Mouse (Mus musculus) brain, embryonic 18.5 days (tissue): ENCODE measurements at regions not wholly inside any gene's neighbourhood (a gene's known extent, or its start where the extent isn't known, plus 50 kb on each side); places are given as distances from the start of the nearest gene placed in this dataset.
A peak's percentile ranks its signal among the peaks of the same experiment; 100 is the strongest.

Experiments used
- DNase-seq: peaks from one replicate; pipeline ENCODE4 v3.0.0-alpha.2; 2012; ENCODE audit warnings: low read depth, low spot score

GRCm38 (mm10) chr16:5673372-5673960 is 211.7 kb upstream of the Rbfox1 start:
- DNase-seq = no peak

- DNase-seq = no peak
These were observed 212.3 kb upstream of the Rbfox1 start for GRCm38 (mm10) chr16:5672871-5673270.

- no peak for DNase-seq
These were observed 216.7 kb upstream of the Rbfox1 start for GRCm38 (mm10) chr16:5668403-5668967.

GRCm38 (mm10) chr16:5661918-5662317 is 223.2 kb upstream of the Rbfox1 start:
- DNase-seq = no peak

- no peak for DNase-seq
These were observed 233.6 kb upstream of the Rbfox1 start for GRCm38 (mm10) chr16:5651551-5651950.

- DNase-seq = no peak
These were observed 234.2 kb upstream of the Rbfox1 start for GRCm38 (mm10) chr16:5651002-5651401.

GRCm38 (mm10) chr16:5639956-5640355 is 245.2 kb upstream of the Rbfox1 start:
- DNase-seq = no peak

GRCm38 (mm10) chr16:5629996-5630395 is 255.2 kb upstream of the Rbfox1 start:
- peak; percentile 57 for DNase-seq

GRCm38 (mm10) chr16:5627910-5628309 is 257.2 kb upstream of the Rbfox1 start:
- no peak for DNase-seq

- DNase-seq = no peak
These were observed 257.8 kb upstream of the Rbfox1 start for GRCm38 (mm10) chr16:5627117-5627909.

GRCm38 (mm10) chr16:5625159-5625558 is 260.0 kb upstream of the Rbfox1 start:
- no peak for DNase-seq

- no peak for DNase-seq
These were observed 264.6 kb upstream of the Rbfox1 start for GRCm38 (mm10) chr16:5620566-5620965.

GRCm38 (mm10) chr16:5616356-5616755 is 268.8 kb upstream of the Rbfox1 start:
- DNase-seq = no peak

- DNase-seq = peak; percentile 32
These were observed 289.8 kb upstream of the Rbfox1 start for GRCm38 (mm10) chr16:5595359-5595758.

- DNase-seq = no peak
These were observed 306.8 kb upstream of the Rbfox1 start for GRCm38 (mm10) chr16:5578333-5578732.

- no peak for DNase-seq
These were observed 312.4 kb upstream of the Rbfox1 start for GRCm38 (mm10) chr16:5572780-5573179.

GRCm38 (mm10) chr16:5570619-5571018 is 314.5 kb upstream of the Rbfox1 start:
- DNase-seq = no peak

GRCm38 (mm10) chr16:5569101-5569500 is 313.3 kb upstream of the Eef2kmt start:
- DNase-seq = no peak

- DNase-seq = no peak
These were observed 293.2 kb upstream of the Eef2kmt start for GRCm38 (mm10) chr16:5549026-5549425.

GRCm38 (mm10) chr16:5548602-5549001 is 292.8 kb upstream of the Eef2kmt start:
- no peak for DNase-seq

- no peak for DNase-seq
These were observed 291.0 kb upstream of the Eef2kmt start for GRCm38 (mm10) chr16:5546808-5547207.

- no peak for DNase-seq
These were observed 290.0 kb upstream of the Eef2kmt start for GRCm38 (mm10) chr16:5545801-5546200.

- DNase-seq = no peak
These were observed 288.7 kb upstream of the Eef2kmt start for GRCm38 (mm10) chr16:5544436-5544835.
